Mouse (Mus musculus) ES-Bruce4 (cell line): ENCODE measurements around the gene Krtap4-16.

Experiments used
- CTCF ChIP-seq: IDR thresholded peaks from one replicate; pipeline ENCODE4 v1.8.1; 2011; ENCODE audit warnings: low read depth, low read length
- EP300 ChIP-seq: IDR thresholded peaks from 2 replicates; pipeline ENCODE4 v1.6.1; 2011; ENCODE audit warnings: low read depth, low read length; ENCODE audit not compliant: insufficient read depth

DNA sequence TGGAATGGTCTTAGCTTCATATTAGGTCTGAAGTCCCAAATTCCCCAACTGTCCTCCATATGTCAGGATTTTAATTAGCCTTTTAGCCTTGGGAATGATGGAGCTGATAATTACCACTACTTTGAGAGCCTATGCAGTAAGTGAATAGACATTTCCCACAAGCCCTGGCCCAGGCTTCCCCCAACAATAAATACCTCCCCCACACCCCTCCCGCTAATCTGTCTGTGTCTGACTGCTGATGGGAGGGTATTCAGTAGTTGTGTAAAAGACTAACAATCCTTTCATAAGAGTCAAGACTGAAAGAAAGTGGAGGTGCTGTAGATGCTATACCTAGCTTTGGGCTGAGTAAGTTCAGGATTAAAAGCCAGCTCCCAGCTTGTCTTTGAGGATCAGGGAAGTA, 9.2 kb downstream of the Krtap4-16 start:
- TF ChIP-seq EP300 (no peak), CTCF (no peak)
